Mouse (Mus musculus) sigmoid colon, adult 10 weeks (tissue): ENCODE data around the gene Tspear. TPM values are rescaled to one million over a fixed set of nuclear protein-coding genes. Genes with fewer than 3 reads are reported as not detected.

Source experiments
- polyA plus RNA-seq: library from polyadenylated mRNA; stranded (reverse); fragments of 350-450 nt; fragmentation: Illumina TruSeq; extraction: RNeasy Lipid Tissue Mini Kit (QIAGEN cat#74804); gene quantifications from one replicate; pipeline ENCODE4 v1.2.3, GENCODE M21; 2014; ENCODE audit warnings: low read depth, low replicate concordance

Tspear gene
- not detected for polyA plus RNA-seq

DNA sequence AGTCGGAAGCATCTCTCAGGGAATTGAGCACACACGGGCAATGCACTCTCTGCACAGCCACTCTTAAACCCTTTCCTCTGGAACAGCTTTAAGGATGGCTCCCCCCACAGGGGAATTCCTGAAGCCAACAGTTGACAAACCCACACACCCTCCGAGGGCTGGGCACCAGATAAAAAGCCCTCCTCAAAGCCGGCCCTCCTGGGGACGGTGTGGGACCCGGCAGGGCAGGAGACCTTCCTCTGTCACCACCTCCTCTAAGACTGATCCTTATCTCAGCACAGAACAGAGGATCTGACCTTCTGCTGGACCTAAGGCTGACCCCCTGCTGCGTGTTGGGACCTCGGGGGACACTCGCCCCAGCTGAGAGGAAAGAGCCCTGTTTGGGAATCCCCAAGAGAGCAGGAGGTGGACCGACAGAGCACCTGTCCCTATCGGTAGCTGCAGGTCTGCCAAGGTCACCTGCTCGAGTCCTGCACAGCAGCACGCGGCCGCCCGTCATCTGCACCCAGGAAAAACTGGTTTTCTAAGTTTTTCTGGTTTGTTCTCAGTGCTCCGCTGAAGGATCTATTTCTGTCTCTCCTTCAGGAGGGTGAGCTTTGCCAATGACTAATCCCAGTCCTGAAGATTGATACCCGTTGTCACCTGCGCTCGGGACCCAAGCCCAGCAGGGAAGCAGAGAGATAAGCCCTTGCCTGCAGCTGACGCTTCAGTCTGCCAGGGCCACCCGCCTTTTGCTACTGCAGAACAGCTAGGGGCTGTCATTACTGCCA is at the start of gene Tspear:
Gene Tspear (plus strand): TSS at position 675 of the 770 bp plus-strand sequence.

GRCm38 (mm10) chr10:77690356-77690807 is 4.0 kb downstream of the Tspear start, which contains the start of gene Gm19402:
Gene Gm19402, minus strand, starts transcription at chr10:77690757.

GRCm38 (mm10) chr10:77697133-77697532 is 10.8 kb downstream of the Tspear start, which contains the start of gene Gm9508:
Gene Gm9508, minus strand, starts transcription at chr10:77697233.

GRCm38 (mm10) chr10:77706326-77706725 is 20.0 kb downstream of the Tspear start, which contains the start of gene Gm10272:
Gene Gm10272, plus strand, starts transcription at chr10:77706626.

DNA sequence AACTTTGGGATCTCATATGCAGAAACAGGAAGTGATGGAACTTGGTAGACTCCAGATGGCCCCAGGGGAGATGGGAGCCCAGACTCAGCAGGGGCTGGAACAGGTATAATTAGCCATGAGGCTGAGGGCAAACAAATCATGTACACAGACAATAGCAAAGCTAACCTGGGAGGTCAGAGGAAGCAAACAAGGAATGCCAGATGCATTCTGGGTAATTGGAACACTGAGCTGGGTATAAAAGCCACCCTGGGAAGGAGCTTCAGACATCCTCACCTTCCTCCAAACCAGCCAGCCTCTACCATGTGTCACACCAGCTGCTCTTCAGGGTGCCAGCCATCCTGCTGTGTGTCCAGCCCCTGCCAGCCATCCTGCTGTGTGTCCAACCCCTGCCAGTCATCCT is 24.8 kb downstream of the Tspear start, which contains the start of gene Gm10024:
Gene Gm10024 (plus strand): TSS at position 301 of the 400 bp plus-strand sequence.

GRCm38 (mm10) chr10:77715507-77715906 is 29.1 kb downstream of the Tspear start, which contains the start of gene Gm10142:
Gene Gm10142, plus strand, starts transcription at chr10:77715807.

DNA sequence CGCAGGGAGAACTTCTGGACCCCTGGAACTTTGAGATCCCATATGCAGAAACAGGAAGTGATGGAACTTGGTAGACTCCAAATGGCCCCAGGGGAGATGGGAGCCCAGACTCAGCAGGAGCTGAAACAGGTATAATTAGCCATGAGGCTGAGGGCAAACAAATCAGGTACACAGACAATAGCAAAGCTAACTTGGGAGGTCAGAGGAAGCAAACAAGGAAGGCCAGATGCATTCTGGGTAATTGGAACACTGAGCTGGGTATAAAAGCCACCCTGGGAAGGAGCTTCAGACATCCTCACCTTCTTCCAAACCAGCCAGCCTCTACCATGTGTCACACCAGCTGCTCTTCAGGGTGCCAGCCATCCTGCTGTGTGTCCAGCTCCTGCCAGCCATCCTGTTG is 33.9 kb downstream of the Tspear start, which contains the start of gene Krtap12-1:
Gene Krtap12-1 (plus strand): TSS at position 301 of the 400 bp plus-strand sequence.

GRCm38 (mm10) chr10:77726186-77726585 is 39.8 kb downstream of the Tspear start, which contains the start of gene Gm10100:
Gene Gm10100, plus strand, starts transcription at chr10:77726486.

GRCm38 (mm10) chr10:77741924-77742688 is 55.7 kb downstream of the Tspear start, which contains the start of gene Gm18596:
Gene Gm18596, minus strand, starts transcription at chr10:77742638.

GRCm38 (mm10) chr10:77751254-77751653 is 64.9 kb downstream of the Tspear start, which contains the start of gene Gm9736:
Gene Gm9736, minus strand, starts transcription at chr10:77751354.

DNA sequence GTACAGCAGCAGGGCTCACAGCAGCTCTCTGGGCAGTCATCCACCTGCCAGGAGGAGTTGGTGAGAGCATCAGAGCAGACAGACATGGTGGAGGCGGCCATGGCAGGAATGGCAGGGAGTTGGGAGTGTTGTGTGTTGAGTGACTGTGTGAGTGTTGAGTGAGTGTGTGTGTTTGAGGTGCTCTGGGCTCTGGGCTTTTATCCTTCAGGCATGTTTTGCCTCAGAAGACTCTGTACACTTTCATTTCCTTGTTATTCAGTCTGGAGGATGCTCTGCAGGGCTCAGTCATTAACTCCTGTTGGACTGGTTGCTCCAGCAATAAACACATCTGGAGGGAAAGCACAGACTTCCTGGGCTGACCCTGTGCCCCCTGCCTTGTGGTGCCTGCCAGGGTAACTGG is 73.2 kb downstream of the Tspear start, which contains the start of gene Gm3233:
Gene Gm3233 (minus strand): TSS at position 101 of the 400 bp plus-strand sequence.

GRCm38 (mm10) chr10:77771225-77771624 is 84.9 kb downstream of the Tspear start, which contains the start of gene Gm3238:
Gene Gm3238, minus strand, starts transcription at chr10:77771325.

GRCm38 (mm10) chr10:77776844-77777243 is 90.5 kb downstream of the Tspear start, which contains the start of gene Gm7138:
Gene Gm7138, minus strand, starts transcription at chr10:77776944.

DNA sequence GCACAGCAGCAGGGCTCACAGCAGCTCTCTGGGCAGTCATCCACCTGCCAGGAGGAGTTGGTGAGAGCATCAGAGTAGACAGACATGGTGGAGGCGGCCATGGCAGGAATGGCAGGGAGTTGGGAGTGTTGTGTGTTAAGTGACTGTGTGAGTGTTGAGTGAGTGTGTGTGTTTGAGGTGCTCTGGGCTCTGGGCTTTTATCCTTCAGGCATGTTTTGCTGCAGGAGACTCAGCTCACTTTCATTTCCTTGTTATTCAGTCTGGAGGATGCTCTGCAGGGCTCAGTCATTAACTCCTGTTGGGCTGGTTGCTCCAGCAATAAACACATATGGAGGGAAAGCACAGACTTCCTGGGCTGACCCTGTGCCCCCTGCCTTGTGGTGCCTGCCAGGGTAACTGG is 96.1 kb downstream of the Tspear start, which contains the start of gene Gm3250:
Gene Gm3250 (minus strand): TSS at position 101 of the 400 bp plus-strand sequence.

DNA sequence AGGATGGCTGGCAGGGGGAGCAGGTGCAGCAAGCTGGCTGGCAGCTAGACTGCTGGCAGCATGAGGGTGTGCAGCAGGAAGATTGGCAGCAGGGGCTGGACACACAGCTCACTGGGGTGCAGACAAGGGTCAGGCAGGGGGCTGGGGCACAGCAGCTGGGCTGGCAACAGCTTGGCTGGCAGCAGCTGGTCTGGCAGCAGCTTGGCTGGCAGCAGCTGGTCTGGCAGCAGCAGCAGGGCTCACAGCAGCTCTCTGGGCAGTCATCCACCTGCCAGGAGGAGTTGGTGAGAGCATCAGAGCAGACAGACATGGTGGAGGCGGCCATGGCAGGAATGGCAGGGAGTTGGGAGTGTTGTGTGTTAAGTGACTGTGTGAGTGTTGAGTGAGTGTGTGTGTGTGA is 101.5 kb downstream of the Tspear start, which contains the start of gene Gm7137:
Gene Gm7137 (minus strand): TSS at position 325 of the 400 bp plus-strand sequence.

GRCm38 (mm10) chr10:77794976-77795375 is 108.6 kb downstream of the Tspear start, which contains the start of gene Gm9639:
Gene Gm9639, minus strand, starts transcription at chr10:77795076.

GRCm38 (mm10) chr10:77798921-77799508 is 112.6 kb downstream of the Tspear start, which contains the start of gene Gm19668:
Gene Gm19668, minus strand, starts transcription at chr10:77799133.

GRCm38 (mm10) chr10:77811743-77812142 is 125.4 kb downstream of the Tspear start, which contains the start of gene Gm9507:
Gene Gm9507, minus strand, starts transcription at chr10:77811843.

GRCm38 (mm10) chr10:77814382-77814781 is 128.0 kb downstream of the Tspear start, which contains the start of gene Gm2696:
Gene Gm2696, plus strand, starts transcription at chr10:77814682.

GRCm38 (mm10) chr10:77826951-77827350 is 140.6 kb downstream of the Tspear start, which contains the start of gene Krtap10-4:
Gene Krtap10-4, minus strand, starts transcription at chr10:77827095.

GRCm38 (mm10) chr10:77835647-77836046 is 149.3 kb downstream of the Tspear start, which contains the start of gene Krtap10-10:
Gene Krtap10-10, plus strand, starts transcription at chr10:77835947.

